Mouse (Mus musculus) hindlimb bud, embryonic 11.5 days (tissue): ENCODE results near the gene Armc7.

Source experiments
- DNase-seq: peaks from one replicate; pipeline ENCODE4 v3.0.0-alpha.2; 2012; ENCODE audit warnings: low read depth, low spot score; ENCODE audit errors: extremely low spot score

Gene Armc7

DNA sequence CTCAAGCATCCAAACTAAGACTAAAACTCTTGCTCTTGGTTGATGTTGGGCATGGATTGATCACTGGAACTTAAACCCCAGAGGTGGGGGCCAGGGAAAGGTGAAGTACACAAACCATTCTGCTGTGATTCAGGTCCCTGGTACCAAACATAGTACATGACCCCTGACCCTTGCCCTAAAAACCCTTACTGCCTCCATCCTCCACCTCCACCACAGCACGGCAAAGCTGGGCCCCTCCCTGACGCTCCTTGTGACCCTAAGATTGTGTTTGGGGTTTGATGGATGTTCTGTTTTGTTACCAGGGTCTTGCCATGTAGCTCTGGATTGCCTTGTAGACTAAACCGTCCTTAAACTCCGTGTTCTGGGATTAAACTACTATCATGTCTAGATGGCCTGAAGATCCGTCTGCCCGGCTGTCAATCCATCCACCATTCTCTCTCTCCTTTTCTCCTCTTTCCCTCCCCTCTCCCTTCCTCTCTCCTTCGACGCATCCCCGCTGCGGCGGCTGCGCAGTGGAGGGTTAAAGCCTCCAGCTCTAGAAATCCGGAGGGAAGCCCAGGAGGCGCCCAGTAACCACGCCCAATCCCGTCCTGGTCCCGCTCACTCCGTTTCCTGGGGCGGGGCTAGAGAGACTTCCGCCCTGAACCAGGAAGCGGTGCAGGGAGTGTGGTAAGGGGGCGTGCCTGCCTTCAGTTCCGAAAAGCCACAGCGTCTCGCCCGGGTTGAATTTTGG is at the start of gene Armc7:
Gene Armc7 (plus strand): TSS at position 643 of the 733 bp plus-strand sequence.
- DNase-seq = peak; percentile 57

DNA sequence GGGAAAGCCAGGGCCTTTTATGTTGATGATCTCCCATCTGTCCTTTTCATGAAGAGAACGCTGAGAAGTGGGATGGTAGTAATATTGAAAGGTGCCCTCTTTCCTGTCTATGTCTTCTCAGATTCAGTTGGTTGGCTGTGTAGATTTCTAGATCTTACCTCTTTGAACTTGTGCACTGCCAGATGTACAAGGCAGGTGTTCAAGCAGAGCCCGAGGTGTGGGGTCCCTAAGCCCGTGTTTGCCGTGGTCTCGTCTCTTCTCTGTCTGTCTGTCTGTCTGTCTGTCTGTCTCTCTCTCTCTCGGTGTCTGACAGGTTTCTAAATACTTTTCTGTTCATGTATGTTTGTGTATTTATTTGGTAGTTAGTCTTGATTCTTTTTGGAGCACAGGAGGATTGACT is 49.8 kb upstream of the Armc7 start:
- no peak for DNase-seq

DNA sequence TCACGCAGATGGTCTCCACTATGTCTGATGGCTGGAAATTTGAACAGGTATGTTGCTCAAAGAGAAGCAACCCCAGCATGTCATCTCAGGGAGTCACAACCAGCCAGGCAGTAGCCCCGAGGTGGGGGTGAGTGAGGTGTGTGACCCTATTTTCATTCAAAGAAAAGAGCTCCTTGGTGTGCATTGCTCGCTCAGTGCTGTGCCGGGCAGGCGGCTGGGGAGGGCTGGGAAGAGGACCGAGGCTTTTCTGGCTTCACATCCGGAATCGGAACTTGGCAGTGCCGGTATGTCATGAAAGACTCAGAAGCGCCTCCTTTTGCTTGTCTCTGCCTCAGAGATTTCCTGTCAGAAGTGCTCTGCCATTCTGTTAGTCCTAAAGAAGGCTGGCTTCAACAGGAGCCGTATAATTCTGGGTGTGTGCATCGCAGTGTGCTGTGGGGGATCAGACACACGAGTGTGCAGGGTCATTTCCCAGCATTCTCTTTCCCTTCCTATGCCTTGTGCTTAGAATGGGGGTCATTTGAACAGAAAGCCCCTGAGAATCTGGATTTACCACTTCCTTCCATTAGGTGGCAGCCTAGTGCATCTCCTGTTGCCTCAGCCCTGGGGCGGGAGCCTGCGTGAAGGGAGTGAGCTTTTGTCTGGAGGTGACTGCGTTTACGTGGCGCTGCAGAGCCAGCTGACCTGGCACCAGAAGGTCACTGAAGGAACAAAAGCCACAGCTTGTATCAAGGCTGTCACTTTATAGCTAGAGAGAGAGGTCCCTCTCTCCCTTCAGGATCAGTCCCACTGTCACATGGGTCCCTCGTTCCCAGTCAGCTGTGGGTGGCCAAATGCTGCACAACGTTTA is 47.8 kb upstream of the Armc7 start:
- DNase-seq = peak; percentile 89

DNA sequence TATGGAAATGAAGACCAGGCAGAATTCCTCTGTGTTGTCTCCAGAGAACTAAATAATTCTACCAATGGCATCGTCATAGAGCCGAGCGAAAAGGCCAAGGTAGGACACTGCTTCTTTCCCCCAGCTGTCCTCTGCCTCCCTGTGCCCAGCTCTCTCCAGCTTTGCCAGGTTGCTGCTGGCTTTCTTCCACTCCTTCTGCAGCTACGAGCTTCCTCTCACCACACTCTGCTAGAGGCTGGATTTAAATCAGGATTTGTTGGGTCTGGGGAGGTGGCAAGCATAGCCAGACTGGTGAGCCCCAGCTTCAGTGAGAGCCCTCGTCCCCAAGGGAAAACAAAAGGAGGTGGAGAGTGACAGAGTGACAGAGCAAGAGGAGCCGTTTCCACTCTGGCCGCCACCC is 46.2 kb upstream of the Armc7 start:
- no peak for DNase-seq

DNA sequence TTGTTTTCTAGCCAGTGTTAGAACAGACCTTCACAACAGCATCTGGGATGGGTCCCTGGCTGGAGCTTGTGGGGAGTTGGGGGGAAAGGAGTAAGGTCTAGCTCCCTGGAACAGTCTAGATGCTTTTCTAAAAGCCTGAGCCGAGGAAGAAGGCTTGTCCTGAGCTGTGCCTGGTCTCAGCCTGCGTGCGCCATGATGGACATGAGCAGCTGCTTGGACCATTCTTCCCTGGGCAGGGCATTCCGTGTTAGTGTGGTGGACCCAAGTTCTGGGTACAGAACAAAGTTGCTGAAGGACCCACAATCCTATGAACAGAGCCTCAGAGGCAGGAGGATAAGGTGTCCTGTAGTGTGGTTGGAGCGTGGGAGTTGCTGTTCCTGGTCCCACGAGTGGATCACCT is 44.9 kb upstream of the Armc7 start:
- DNase-seq = no peak

DNA sequence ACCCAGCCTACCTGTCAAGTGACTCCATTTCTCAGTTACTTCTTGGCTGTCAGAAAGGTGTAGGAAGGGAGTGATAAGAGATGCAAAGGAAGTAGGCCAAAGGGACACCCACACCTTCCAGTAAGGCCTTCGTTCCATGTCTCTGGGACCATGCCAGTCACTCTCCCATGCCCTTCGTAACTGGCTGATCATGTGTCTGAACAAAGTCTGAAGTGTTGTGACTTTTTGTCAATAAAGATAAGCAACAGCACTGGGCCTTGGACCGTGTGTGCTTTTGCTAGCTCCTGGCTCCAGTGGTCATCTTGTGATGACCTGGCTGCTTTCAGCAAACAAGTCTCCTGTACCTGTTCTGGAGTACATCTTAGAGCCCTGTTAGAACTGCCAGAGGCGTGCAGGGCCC is 42.7 kb upstream of the Armc7 start:
- DNase-seq = no peak

DNA sequence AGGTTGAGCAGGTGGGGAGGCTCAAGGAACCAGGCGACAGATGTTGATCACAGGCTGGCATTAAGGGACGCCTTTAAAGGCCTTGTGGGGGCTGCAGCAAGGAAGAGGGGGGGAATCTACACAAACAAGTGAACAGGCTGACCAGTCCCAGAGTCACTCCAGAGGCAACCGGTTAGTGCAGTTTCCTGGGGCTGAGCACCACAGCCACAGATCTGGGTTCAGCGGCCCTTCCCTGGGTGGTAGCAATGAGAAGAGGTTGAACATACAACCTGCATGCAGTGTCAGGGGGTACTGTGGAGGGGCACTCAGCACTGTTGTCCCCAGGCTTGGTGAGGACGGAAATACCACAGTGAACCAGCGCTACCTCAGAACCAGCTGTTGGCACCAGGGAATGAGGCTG is 42.1 kb upstream of the Armc7 start:
- DNase-seq = no peak

DNA sequence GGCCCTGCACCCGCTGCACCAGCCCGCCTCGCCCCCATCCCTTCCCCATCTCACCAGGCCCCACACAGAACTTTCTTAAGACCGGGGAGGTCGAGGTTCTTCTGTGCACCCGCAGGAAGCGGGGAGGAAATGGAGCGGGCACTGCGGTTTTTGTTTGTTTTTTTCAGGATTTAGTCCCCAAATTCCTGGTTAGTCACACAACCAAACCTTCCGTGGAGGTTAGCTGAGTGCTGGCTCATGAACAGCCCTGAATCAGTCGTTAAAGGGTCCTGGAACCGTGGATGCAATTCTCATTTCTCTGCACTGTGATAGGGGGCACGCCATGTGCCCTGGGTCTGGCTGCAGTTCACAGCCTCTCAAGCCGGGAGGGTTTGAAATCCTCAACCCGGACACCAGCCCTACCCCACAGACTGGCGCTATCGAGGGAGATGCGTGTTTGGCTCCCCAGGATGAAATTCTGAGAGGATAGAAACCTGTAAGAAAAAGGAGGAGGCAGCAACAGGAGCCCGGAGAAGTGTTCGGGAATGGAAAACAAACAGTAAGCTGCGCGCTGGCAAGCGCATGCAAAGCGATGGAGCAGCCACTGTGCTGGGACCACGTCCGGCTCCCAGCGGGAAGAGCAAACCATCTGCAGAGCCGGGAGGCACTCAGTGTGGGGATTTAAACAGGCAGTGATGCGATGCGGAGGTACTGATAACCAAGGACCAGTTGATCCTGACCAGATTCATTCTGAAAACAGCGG is 39.7 kb upstream of the Armc7 start:
- no peak for DNase-seq

DNA sequence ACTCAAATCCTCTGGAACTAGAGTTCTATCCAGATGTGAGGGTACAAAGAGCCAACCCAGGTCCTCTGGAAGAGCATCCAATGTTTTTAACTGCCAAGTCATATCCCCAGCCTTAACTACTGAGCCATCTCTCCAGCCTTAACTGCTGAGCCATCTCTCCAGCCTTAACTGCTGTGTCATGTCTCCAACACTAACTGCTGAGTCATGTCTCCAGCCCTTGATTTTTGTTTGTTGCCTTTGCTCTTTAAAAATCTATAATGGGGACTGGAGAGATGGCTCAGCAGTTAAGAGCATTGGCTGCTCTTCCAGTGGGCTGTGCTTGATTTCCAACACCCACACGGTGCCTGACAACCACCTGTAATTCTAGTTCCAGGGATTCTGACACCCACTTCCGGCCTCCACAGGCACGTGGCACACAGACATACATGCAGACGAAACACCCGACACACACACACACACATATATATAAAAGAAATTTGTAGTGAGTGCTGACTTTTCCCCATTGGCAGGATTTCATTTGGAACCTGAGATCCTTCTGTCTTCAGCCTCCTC is 37.8 kb upstream of the Armc7 start:
- DNase-seq = no peak

DNA sequence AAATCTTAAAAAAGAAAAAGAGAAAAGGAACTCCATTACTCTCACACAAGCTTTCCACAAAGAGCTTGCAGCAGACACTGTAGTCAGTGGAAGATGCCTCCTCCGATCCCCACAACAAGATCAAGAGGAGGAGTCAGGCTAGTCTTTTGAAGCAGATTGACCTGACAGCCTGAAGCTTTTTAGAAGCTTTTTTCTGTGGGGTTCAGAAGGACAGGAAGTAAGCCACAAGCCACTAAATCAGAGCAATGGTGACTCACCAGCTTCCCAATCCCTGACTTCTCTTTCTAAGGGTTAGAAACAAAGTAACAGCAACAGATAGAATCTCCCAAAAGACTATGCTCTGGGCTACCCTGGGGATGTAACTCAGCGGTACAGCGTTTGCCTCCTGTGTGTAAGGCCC is 36.1 kb upstream of the Armc7 start:
- no peak for DNase-seq

DNA sequence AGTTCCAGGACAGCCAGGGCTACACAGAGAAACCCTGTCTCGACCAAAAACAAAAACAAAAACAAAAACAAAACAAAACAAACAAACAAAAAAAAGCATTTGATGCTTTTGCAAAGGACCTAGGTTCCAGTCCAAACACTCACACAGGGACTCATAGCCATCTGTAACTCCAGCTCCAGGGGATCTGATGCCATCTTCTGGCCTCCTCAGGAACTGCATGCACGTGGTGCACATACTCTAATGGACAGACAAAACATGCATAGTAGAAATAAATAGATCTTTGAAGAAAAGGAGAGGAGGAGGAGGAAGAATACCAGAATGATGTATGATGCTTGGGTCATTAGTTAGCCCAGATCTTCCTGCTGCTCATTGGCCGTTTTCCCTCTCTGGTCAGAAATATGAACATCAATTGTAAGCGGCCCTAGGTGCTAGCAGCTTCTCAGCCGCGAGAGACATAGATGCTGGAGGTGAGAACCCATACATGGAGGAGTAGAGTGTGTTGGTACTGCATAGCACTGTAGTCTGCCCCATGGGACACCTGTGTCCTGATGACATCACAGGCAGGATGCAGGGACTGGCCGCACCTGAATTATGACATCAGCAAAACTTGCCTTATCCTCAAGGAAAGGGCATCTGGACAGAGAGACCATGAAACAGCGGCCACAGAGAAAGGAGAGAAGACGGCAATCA is 35.4 kb upstream of the Armc7 start, which contains the start of gene Trim80:
Gene Trim80 (plus strand): TSS at position 640 of the 690 bp plus-strand sequence.
- DNase-seq = no peak

DNA sequence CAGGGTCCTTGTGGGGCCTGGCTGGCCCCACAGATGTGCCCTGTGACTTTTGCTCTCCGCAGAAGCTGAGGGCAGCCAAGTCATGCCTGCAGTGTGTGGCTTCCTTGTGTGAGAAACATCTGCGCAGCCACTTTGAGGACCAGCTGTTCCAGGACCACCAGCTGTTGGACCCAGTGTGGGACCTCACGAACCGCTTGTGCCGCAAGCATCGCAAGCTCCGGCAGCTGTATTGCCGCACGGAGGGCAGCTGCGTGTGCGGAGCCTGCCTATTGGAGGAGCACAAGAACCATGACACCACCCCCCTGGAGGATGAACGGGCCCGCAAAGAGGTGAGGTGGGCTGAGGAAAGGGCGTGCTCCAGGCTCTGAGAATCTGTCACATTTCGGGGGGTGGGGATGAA is 34.0 kb upstream of the Armc7 start:
- DNase-seq = no peak

DNA sequence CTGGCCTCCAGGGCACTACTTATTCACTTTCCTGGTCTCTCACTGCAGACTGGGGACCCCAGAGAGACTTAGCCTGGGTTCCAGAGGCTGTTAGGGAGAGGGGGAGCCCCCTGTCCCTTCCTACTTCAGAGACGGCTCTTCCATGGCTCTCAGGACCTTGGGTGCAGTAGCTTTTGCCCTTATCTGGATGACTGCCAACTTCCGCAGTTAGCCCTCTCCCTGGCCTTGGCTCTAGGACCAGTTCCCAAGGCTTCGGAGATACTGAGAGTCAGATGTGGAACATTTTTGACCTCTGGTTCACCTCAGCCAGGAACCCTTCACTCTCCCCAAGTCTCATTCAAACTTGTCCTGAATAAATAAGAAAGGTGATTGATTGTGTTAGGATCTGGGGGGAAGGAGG is 28.6 kb upstream of the Armc7 start:
- DNase-seq = no peak

DNA sequence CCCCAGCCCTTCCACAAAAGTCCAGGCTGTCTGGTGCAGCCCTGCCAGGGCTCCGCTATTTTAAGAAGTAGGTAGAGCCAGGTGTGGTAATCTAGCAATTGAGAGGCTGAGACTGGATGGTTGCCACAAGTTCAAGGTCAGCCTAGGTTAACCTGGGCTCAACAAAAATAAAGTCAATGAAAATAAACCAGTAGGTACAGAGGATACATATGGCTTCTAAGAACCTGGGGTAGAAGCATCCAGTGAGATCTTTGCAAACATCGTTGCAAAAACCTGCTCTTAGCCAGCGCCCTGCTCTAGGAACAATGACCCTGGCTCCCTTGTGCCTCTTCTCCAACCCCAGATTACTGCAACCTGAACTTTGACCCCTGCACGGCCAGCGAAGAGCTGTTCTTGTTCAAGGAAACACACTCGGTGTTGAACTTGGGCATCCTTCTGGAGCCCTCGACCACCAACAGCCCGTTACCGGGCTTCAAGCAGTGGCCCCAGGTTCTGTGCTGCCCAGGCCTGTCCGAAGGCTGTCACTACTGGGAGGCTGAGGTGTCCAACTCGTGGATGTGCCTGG is 28.1 kb upstream of the Armc7 start:
- DNase-seq = no peak

DNA sequence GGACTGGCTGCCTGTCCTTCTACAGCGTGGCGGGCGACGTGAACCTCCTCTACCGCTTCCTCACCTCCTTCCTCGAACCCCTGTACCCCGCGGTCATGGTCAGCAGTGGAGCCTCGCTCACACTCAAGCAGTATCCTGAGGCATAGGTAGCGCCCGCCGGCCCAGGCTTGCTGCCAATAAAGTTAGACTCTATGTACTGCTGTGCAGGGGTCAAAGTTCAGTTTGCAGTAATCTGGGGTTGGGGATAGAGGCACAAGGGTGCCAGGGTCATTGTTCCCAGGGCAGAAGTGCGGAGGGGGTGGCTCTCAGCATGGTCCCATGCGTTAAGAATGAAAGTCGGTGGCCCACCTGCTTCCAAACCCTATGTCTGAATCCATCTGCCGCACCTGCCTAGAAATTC is 27.4 kb upstream of the Armc7 start:
- no peak for DNase-seq

DNA sequence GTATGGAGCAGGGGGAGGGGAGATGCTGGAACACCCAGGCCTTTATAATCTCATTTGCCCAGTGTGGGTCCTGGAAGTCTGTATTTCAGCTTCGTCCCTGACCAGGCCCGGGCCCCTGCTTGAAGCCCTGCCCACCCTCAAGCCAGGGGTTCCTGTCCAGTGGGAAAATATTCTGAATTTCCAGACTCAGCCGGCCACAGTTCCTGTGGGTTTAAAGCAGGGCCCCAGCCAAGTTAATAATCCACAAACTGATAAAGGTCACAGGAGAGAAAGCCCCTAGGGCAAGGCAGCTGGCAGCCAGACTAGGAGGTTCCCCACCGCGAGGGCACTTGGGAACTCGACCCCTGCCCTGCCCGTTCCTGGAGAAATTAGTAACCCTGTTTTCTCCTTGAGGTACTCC is 26.5 kb upstream of the Armc7 start:
- DNase-seq = no peak

DNA sequence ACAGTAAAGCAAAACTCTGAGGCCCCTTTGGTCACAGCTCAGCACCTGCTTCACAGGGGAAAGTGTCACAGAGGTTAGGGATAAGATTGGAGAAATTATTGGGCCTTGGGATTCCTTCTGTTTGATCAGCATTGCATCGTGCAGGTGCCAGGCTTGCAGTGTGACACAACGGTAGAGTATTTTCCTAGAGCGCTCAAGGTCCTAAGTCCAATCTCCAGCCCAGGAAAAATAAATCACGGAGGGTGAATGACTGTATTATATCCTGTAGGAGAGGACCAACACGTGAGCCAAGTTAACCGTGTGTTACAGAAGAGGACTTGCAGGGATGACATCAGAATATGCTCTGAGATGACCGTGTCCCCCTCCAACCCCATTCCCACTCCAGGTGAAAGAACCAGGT is 25.3 kb upstream of the Armc7 start:
- DNase-seq = no peak

DNA sequence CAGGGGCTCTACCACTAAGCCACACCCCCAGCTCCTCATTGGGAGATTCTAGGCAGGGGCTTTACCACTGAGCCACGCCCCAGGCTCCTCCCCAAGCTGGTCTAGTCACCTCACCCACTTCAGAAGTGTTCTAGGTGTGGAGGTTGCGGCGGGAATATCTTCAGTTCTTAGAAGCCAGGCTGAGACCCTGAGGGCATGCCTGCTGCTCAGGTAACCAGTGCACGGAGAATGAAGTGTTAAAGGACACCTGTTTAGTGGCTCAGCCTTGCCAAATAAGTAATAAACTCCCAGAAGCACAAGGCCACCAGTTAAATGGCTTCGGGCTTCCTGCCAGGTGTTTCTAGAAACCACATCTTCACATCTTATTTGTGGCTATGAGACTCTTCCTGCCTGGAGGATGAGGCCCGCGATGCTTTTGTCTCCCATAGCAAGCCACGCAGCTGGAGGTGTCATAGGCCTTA is 23.7 kb upstream of the Armc7 start:
- DNase-seq = no peak

DNA sequence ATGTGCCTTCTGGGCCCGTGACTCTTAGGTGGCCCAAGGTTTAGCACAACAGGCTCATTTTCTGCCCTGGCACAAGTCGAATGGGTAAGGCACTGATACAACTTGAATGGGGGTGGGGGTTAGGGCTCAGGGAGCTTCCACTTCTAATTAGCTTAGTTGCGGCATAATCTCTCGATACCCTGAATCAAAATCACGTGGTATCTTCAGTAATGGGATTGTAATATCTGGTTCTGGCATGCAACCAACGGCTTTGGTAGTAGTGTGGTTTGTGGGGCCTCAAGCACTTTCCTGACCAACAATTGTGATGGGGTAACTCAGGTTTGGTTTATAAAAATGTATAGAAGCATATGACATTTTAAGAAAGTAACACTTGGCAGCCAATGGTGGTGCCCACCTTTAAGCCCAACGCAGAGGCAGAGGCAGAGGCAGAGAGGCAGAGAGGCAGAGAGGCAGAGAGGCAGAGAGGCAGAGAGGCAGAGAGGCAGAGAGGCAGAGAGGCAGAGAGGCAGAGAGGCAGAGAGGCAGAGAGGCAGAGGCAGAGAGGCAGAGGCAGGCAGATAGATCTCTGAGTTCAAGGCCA is 23.1 kb upstream of the Armc7 start:
- DNase-seq = no peak

DNA sequence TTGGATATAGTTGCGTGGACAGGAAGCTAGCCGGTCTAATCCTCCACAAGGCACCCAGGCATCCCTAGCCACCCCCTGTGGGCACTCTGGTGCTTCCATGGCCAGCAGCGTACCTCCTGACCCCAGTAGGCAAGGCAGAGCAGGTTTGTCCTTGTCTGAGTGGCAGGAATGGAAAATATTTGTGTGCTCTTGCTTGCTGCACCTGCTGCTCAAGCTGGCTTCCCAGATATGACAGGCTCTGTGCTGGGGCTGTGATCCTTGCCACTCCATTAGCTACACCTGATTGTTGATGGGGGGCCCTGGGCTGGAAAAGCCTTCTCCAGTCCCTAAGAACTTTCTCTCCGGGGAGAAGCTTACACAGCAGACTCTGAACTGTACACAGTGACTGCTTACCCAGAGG is 22.2 kb upstream of the Armc7 start:
- no peak for DNase-seq
